Mouse (Mus musculus) kidney, postnatal 10 days (tissue): Measurements from ENCODE around the gene Olfr45.
"Not testable (repeated sequence)": the region's sequence is repeated elsewhere in the genome, so short reads cannot be mapped to it uniquely, and the experiment has no call there.

ENCODE experiments used
- DNase-seq: peaks from one replicate; pipeline ENCODE4 v3.0.0; 2021; ENCODE audit warnings: mixed read lengths

Olfr45 gene

DNA sequence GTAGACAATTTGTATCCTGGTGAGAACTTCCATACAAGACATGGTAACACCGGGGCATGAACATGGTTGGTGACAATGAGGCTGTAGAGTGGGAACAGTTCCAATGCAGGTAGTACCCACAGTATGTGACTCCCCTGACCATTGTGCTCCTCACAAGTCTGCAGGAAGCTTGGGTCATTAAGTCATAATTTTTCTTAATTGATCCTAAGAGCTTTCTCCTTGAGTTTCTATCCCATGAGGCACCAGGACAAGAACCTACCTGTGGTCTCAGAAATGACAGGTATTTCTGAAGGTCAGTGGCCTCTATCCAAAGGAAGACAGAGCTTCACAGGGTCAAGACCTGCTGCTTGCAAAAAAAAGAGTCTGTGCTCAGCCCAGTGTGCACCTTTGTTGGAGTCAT is at the start of gene Olfr45:
Olfr45 (plus strand) TSS at position 301 of the 400 bp plus-strand sequence.
- no peak for DNase-seq

- no peak for DNase-seq
Observed at GRCm38 (mm10) chr7:140646152-140646551, 35.6 kb upstream of the Olfr45 start, which contains the start of gene Olfr53. Gene Olfr53 (plus strand): TSS chr7:140646452.

GRCm38 (mm10) chr7:140659630-140660029 is 22.1 kb upstream of the Olfr45 start, which contains the start of gene Olfr539:
Gene Olfr539 (plus strand): TSS chr7:140659930.
- no peak for DNase-seq

GRCm38 (mm10) chr7:140670693-140671092 is 11.1 kb upstream of the Olfr45 start:
- DNase-seq, result not testable (repeated sequence)

GRCm38 (mm10) chr7:140675863-140676262 is 5.9 kb upstream of the Olfr45 start:
- no peak for DNase-seq

DNA sequence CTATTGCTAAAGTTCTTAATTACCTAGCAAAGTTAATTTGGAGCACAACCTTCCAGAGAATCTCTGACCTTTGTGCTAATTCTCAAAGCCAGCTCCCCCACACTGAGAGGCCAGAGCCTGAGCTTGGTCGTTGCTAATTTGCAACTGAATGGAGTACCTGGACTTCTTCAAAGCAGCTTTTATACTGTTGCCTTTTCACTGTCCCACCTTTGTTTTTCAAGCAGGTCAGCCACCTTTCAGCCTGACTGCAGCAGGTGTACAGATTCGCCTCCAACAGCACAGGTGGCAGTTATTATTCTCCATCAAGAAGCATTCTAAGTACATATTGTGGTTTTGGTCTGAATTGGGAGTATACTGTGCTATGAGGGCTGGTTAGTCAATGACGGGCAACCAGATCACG is 2.2 kb upstream of the Olfr45 start:
- not testable (repeated sequence) for DNase-seq

GRCm38 (mm10) chr7:140696967-140697366 is 15.2 kb downstream of the Olfr45 start, which contains the start of gene Olfr541:
Gene Olfr541 (plus strand): TSS chr7:140697267.
- no peak for DNase-seq

GRCm38 (mm10) chr7:140706348-140706747 is 24.6 kb downstream of the Olfr45 start:
- no peak for DNase-seq

DNA sequence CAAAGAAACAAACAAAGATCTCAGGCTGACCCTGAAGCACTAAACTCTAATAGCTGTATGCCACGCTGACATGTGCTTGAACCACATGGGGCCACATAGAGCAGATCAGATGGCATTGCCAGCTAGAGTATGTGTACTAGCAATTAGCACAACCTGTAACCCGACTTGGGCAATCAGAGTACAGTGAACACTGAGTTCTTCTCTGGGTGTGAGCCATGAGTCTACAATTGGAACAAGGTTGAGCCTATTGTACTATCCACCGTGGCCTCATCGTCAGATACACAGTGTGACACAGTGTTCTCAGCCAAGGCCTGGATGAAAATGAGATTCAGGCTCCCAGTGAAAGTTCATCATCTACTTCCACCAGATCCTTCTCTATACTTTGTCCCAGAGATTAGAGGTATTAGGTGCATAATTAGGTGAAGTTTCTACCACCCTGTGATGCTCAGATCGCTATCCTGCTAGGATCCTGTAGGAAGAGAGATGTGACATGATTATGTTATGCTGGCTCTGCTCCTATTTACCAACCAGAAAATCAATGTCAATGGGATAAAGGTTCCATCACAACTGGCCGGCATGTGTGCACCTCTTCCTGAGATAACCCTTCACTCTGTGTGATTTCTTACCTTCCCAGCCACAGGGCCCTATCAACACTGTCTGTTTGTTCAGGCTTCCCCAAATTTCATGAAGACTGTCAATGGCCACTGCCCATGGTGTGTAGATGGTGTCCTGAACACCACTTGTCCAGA is 26.0 kb downstream of the Olfr45 start:
- no peak for DNase-seq

GRCm38 (mm10) chr7:140717155-140718055 is 35.7 kb downstream of the Olfr45 start:
- no peak for DNase-seq

GRCm38 (mm10) chr7:140721095-140721494 is 39.3 kb downstream of the Olfr45 start:
- DNase-seq, result no peak

DNA sequence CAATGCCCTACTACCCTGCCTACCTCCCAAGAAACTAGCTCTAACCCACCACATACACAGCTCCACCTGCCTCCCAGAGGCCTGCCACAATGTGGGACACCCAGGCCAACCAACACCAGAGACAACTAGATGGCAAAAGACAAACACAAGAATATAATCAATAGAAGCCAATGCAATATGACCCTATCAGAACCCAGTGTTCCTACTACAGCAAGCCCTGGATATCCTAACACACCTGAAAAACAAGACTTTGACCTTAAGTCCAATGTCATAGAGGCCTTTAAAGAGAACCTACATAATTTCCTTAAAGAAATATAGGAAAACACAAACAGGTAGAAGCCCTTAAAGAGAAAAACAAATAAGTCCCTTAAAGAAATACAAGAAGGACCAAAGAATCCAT is 43.8 kb downstream of the Olfr45 start:
- no peak for DNase-seq

- DNase-seq, result no peak
Observed at GRCm38 (mm10) chr7:140733162-140733561, 51.4 kb downstream of the Olfr45 start.
